Mouse (Mus musculus) intestine, embryonic 14.5 days (tissue): ENCODE measurements around the gene Jund. TPM values are rescaled to one million over a fixed set of nuclear protein-coding genes. Genes with fewer than 3 reads are reported as not detected.

Experiments
- ATAC-seq: fragments of 200-750 bp; cut with Nextera tagmentation; replicated peaks from 2 replicates; pipeline ENCODE4 v1.8.0; 2017; ENCODE audit warnings: low read depth, moderate number of reproducible peaks, moderate TSS enrichment, moderate library complexity; ENCODE audit not compliant: low FRiP score, low TSS enrichment
- DNase-seq: peaks from one replicate; pipeline ENCODE4 v3.0.0-alpha.2; 2018; ENCODE audit warnings: low spot score
- H3K27ac ChIP-seq: fragments of 300-500 bp; sonication (generic); 2 replicates; pipeline ENCODE4 v1.5.1; 2014; ENCODE audit warnings: low read depth, mild to moderate bottlenecking, control low read depth
- H3K27me3 ChIP-seq: fragments of 300-500 bp; sonication (generic); replicated peaks from 2 replicates; pipeline ENCODE4 v1.6.1; 2014; ENCODE audit warnings: low read length, control low read depth; ENCODE audit not compliant: control insufficient read depth, insufficient read depth
- H3K36me3 ChIP-seq: fragments of 300-500 bp; sonication (generic); 2 replicates; pipeline ENCODE4 v1.6.1; 2014; ENCODE audit warnings: low read length, control low read depth; ENCODE audit not compliant: control insufficient read depth, insufficient read depth
- H3K4me1 ChIP-seq: fragments of 300-500 bp; sonication (generic); replicated peaks from 2 replicates; pipeline ENCODE4 v1.6.1; 2014; ENCODE audit warnings: low read length, control low read depth, mixed read lengths; ENCODE audit not compliant: control insufficient read depth, insufficient read depth
- H3K4me2 ChIP-seq: fragments of 300-500 bp; sonication (generic); 2 replicates; pipeline ENCODE4 v1.6.1; 2014; ENCODE audit warnings: low read length
- H3K4me3 ChIP-seq: fragments of 300-500 bp; sonication (generic); 2 replicates; pipeline ENCODE4 v1.5.1; 2014; ENCODE audit warnings: low read depth, low read length, control low read depth, mixed read lengths
- H3K9ac ChIP-seq: fragments of 300-500 bp; sonication (generic); 2 replicates; pipeline ENCODE4 v1.6.1; 2014; ENCODE audit warnings: mild to moderate bottlenecking, low read length
- H3K9me3 ChIP-seq: fragments of 300-500 bp; sonication (generic); 2 replicates; pipeline ENCODE4 v1.6.1; 2016; ENCODE audit warnings: low read length, control low read depth; ENCODE audit not compliant: control insufficient read depth
- WGBS: fragments of 180-500 bp; shearing (Covaris S2); extraction: QIAGEN DNeasy Blood & Tissue Kit; methylation state at CpG from one replicate; pipeline ENCODE4 v1.1.7; 2014; 5-methylcytosine and 5-hydroxymethylcytosine counted together
- polyA plus RNA-seq: library from polyadenylated mRNA; unstranded; fragments of >200 nt; fragmentation: Nextera tagmentation; extraction: Ambion mirVana; gene quantifications from 2 replicates; pipeline ENCODE4 v1.2.1, GENCODE M21; 2014

Gene Jund
- 94.0 and 114 TPM in 2 replicates for polyA plus RNA-seq

DNA sequence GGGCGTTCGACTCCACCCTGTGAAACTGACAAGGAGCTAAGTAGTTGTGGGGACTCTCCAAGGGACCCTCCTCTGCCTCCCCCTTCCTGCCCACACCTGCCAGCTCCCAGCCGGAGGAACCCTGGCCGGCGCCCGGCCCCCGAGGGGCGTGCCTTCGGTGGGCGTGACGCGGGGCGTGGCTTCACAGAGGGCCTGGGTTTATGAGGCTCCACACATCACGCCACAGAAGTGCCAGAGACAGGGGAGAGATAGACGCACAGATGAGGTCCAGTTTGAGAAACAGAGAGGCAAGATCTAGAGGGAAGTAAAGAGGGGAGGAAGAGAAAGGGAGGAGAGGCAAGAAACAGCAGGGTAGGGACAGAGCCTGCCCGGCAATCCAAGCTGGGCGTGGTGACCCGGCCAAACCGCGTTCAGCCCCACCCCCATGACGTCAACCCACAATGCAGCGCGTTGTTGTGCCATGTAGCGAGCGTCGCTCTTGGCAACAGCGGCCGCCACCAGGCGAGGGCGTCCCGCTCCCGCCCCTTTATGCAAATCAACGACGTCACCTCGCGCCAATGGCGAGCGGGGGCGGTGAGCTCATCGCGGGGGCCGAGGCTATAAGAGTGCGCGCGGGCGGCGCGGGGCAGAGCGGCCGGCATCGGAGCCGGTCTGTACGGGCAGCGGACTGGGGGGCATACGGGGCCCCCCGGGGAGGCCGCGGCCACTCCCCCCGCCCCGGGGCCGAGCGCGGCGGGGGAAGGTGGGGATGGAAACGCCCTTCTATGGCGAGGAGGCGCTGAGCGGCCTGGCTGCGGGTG is at the start of gene Jund:
Gene Jund (plus strand): TSS at position 640 of the 800 bp plus-strand sequence.
- Histone ChIP-seq H3K9ac (peak within 1 kb of the TSS; percentile 100), H3K36me3 (peaks cover 9% of the 10 kb centered on the region; the same call in 1 of the 2 replicates), H3K4me1 (peaks cover 41% of the 10 kb centered on the region), H3K4me3 (peak within 1 kb of the TSS; percentile 98), H3K4me2 (peak within 1 kb of the TSS; percentile 63), H3K27me3 (no peaks in the 10 kb centered on the region), H3K9me3 (no peaks in the 10 kb centered on the region), H3K27ac (peak within 1 kb of the TSS; percentile 99)
- ATAC-seq (peak; percentile 90), DNase-seq (peak; percentile 100)
- WGBS: under 1% methylated on average over 67 of the region's 69 CpGs

DNA sequence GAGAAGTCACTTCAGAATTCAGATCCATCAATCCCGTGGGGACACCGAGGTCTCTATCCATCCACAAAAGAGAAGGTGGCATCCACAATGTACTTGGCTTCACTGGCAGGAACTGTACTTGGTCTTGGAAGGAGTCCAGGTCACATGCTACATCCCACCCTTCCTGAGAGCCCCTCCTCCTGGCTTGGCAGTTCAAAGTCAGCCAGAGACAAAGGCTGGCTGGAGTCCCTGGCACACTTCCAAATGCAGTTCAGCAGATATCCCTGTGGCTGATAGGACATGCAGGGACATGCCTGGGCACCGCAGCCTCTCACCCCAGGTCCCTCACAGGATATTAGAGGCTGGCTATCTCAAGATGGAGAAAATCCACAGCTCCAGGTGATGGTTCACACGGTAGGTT is 49.4 kb upstream of the Jund start:
- 56% methylated on average over 4 of the region's 4 CpGs for whole genome bisulfite sequencing

DNA sequence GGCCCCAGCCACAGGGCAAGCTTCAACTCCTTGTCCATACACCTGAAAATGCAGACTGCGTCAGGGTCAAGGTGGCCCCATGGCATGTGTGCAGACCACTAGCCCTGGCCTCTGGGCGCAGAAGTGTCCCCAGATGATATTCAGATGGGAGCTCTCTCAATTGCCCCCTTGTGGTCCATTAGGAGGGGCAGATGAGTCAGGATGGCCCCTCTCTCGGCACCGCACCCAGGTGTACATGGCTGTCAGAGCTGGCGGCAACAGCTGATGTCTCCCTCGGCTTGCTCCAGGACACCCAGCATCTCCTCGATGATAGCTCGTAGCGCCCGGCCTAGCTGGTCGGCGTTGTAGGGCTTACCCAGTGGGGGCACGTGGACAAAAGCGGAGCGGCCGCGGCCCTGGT is 48.4 kb upstream of the Jund start:
- WGBS: 90% methylated on average over 17 of the region's 17 CpGs
- H3K36me3 ChIP-seq: peaks cover 45% of the 10 kb centered on the region
- no peak overlapping the region for H3K4me2 ChIP-seq
- no peak for ATAC-seq
- peaks cover 27% of the 10 kb centered on the region for H3K4me1 ChIP-seq
- no peak overlapping the region; the same call in 1 of the 2 replicates for H3K27ac ChIP-seq
- H3K9ac ChIP-seq: no peak overlapping the region
- no peak overlapping the region for H3K4me3 ChIP-seq
- H3K27me3 ChIP-seq: no peaks in the 10 kb centered on the region
- no peaks in the 10 kb centered on the region for H3K9me3 ChIP-seq
- no peak for DNase-seq

More for the DNA sequence above, 49.4 kb upstream of the Jund start:
- H3K9ac ChIP-seq: no peak overlapping the region
- H3K4me2 ChIP-seq: no peak overlapping the region
- peak overlapping the region; percentile 44 for H3K27ac ChIP-seq
- peak; percentile 48; the same call in 1 of the 2 replicates for ATAC-seq
- peaks cover 27% of the 10 kb centered on the region for H3K4me1 ChIP-seq
- no peaks in the 10 kb centered on the region for H3K27me3 ChIP-seq
- peak; percentile 74 for DNase-seq
- no peak overlapping the region for H3K4me3 ChIP-seq
- H3K36me3 ChIP-seq: peaks cover 36% of the 10 kb centered on the region
- H3K9me3 ChIP-seq: no peaks in the 10 kb centered on the region

DNA sequence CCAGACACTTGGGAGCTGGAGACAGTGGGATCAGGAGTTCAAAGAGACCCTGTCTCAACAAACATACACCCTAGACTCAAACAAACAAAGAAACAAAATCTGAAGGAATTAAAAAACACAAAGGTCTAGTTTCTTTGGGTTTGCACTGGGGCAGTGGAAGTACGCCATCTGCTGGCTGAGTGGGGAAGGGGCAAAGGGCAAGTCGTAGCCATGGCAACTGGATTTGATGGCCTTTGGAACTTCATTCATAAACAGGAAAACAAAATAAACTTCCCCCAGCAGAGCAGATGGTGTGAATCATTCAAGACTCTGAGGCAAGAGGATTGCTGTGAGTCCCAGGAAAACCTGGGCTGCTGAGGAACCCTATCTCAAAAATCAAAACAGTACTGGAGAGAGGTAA is 45.5 kb upstream of the Jund start:
- Histone ChIP-seq H3K9me3 (no peaks in the 10 kb centered on the region), H3K4me2 (no peak overlapping the region), H3K27me3 (no peaks in the 10 kb centered on the region), H3K4me3 (no peak overlapping the region), H3K27ac (no peak overlapping the region), H3K4me1 (peaks cover 18% of the 10 kb centered on the region), H3K9ac (no peak overlapping the region), H3K36me3 (peaks cover 69% of the 10 kb centered on the region)
- 60% methylated on average over 2 of the region's 2 CpGs for WGBS
- ATAC-seq (no peak), DNase-seq (peak; percentile 81)

DNA sequence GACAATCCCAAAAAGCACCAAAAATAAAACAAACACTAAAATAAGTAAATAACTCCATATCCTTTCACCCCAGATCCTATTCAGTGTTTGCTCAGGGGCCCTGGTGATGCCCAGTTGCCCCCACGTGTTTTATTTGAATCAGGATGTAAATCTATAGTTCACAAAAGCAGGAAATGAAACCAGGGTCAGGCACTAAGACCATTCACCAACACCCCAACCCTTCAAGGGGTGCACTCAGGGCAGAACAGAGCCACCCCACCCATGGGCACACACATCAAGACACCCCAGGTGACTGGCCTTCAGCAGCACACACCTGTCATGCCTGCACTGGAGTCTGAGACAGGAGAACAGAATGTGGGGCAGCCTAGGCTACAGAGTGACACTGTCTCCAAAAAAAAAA is 44.6 kb upstream of the Jund start:
- H3K4me1 ChIP-seq: peaks cover 22% of the 10 kb centered on the region
- no peak overlapping the region for H3K27ac ChIP-seq
- no peak overlapping the region for H3K9ac ChIP-seq
- no peaks in the 10 kb centered on the region for H3K9me3 ChIP-seq
- 70% methylated on average over 1 of the region's 1 CpGs for WGBS
- DNase-seq: no peak
- H3K4me2 ChIP-seq: no peak overlapping the region
- no peak overlapping the region for H3K4me3 ChIP-seq
- H3K27me3 ChIP-seq: no peaks in the 10 kb centered on the region
- ATAC-seq: no peak
- H3K36me3 ChIP-seq: peaks cover 66% of the 10 kb centered on the region

DNA sequence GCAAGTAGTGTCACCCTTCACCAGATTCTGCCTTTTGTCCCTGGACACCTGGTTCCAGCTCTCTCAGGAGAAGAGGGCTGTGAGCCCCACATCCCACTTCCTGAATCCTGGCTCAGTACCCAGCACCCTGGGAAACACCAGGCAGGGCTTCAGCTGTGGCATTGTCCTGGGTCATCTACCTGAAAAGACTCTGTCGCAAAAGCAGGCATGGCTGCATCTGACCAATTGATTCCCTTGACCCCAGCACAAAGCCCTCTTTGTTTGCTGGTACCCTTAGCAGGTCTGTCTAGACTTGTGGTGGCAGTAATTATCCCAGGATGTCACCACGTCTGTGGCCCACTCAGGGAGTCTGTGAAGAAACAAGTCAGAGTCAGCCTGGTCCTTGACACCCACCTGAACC is 43.3 kb upstream of the Jund start:
- H3K27me3 ChIP-seq: no peaks in the 10 kb centered on the region
- no peak overlapping the region for H3K27ac ChIP-seq
- no peak overlapping the region for H3K4me2 ChIP-seq
- 67% methylated on average over 2 of the region's 2 CpGs for WGBS
- no peak for ATAC-seq
- H3K4me3 ChIP-seq: no peak overlapping the region
- H3K9me3 ChIP-seq: no peaks in the 10 kb centered on the region
- no peak for DNase-seq
- H3K36me3 ChIP-seq: peaks cover 59% of the 10 kb centered on the region
- peaks cover 16% of the 10 kb centered on the region for H3K4me1 ChIP-seq
- H3K9ac ChIP-seq: no peak overlapping the region

DNA sequence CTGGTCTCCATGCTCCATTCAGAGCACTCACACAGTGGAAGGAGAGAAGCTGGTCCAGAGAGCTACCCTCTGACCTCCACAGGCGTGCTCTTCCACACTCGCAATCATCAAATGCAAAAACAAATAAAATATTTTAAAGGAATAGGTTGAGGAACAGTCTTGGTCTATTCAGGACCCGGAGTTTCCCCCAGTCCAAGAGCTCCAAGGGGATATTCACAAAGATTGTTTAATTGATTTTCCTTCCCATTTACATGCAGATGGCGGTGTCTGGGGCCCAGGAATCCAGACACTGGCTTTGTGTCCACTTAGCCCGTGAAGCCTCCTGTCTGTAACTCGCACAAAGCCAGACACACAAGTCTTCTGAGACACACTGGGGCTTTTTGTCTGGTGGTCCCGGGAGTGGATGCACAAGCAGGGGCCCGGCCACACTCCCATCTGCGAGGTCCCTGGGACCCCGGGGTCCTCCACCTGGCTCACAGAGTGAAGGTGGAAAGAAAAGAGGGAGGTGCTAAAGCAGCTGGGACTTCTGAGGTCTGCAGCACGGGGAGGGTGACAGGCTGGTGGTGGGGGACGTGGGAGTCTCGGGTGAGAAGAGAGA is 42.5 kb upstream of the Jund start:
- H3K9ac ChIP-seq: no peak overlapping the region
- no peak overlapping the region for H3K4me3 ChIP-seq
- no peak for ATAC-seq
- H3K36me3 ChIP-seq: peaks cover 50% of the 10 kb centered on the region
- H3K4me1 ChIP-seq: peaks cover 18% of the 10 kb centered on the region
- 71% methylated on average over 13 of the region's 13 CpGs for WGBS
- no peaks in the 10 kb centered on the region for H3K27me3 ChIP-seq
- no peaks in the 10 kb centered on the region for H3K9me3 ChIP-seq
- peak overlapping the region; percentile 5; the same call in 1 of the 2 replicates for H3K27ac ChIP-seq
- DNase-seq: no peak
- no peak overlapping the region for H3K4me2 ChIP-seq

DNA sequence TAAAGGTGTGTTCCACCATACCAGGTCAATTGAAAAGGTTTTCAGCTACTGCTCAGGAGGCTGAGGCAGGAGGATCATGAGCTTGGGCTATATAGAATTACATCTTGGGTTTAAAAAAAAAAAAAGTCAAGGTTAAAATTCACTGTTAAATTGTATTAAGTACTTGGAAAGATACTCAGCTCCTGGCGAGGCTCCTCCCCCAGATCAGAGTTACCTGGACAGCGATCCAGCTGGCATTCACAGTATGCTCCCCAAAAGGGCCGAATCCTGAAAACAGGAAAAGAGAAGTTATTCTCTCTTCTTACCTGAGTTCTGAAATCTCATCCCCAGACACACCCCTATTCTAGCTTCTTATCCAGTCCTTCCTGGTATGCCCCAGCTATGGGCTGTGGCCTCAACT is 41.5 kb upstream of the Jund start:
- Histone ChIP-seq H3K4me2 (no peak overlapping the region), H3K9ac (no peak overlapping the region), H3K27me3 (no peaks in the 10 kb centered on the region), H3K4me1 (peaks cover 18% of the 10 kb centered on the region), H3K36me3 (peaks cover 42% of the 10 kb centered on the region), H3K27ac (no peak overlapping the region), H3K9me3 (no peaks in the 10 kb centered on the region), H3K4me3 (no peak overlapping the region)
- ATAC-seq: no peak
- WGBS: 91% methylated on average over 3 of the region's 3 CpGs
- no peak for DNase-seq
